Mouse (Mus musculus) liver, embryonic 11.5 days (tissue): ENCODE results near the gene Lrriq3. TPM values are rescaled to one million over a fixed set of nuclear protein-coding genes. Genes with fewer than 3 reads are reported as not detected.

Source experiments
- ATAC-seq: fragments of 200-750 bp; cut with Nextera tagmentation; replicated peaks from 2 replicates; pipeline ENCODE4 v1.8.0; 2017; ENCODE audit warnings: moderate number of reproducible peaks, mild to moderate bottlenecking, moderate TSS enrichment, moderate library complexity; ENCODE audit not compliant: low FRiP score
- DNase-seq: peaks from one replicate; pipeline ENCODE4 v3.0.0-alpha.2; 2017; ENCODE audit warnings: low spot score
- H3K27ac ChIP-seq: fragments of 300-500 bp; sonication (generic); 2 replicates; pipeline ENCODE4 v1.5.1; 2014; ENCODE audit warnings: mild to moderate bottlenecking, low read depth, low read length, control low read depth
- H3K27me3 ChIP-seq: fragments of 300-500 bp; sonication (generic); replicated peaks from 2 replicates; pipeline ENCODE4 v1.6.1; 2014; ENCODE audit warnings: low read length, mixed read lengths; ENCODE audit not compliant: control insufficient read depth, insufficient read depth
- H3K36me3 ChIP-seq: fragments of 300-500 bp; sonication (generic); 2 replicates; pipeline ENCODE4 v1.6.1; 2014; ENCODE audit warnings: mild to moderate bottlenecking, low read length, moderate library complexity, mixed read lengths; ENCODE audit not compliant: control insufficient read depth, insufficient read depth
- H3K4me1 ChIP-seq: fragments of 300-500 bp; sonication (generic); replicated peaks from 2 replicates; pipeline ENCODE4 v1.6.1; 2014; ENCODE audit warnings: low read length, mixed read lengths; ENCODE audit not compliant: control insufficient read depth, insufficient read depth
- H3K4me2 ChIP-seq: fragments of 300-500 bp; sonication (generic); 2 replicates; pipeline ENCODE4 v1.6.1; 2014; ENCODE audit warnings: mild to moderate bottlenecking, control low read depth, moderate library complexity
- H3K4me3 ChIP-seq: fragments of 300-500 bp; sonication (generic); 2 replicates; pipeline ENCODE4 v1.5.1; 2014; ENCODE audit warnings: low read depth, low read length, control low read depth
- H3K9ac ChIP-seq: fragments of 300-500 bp; sonication (generic); 2 replicates; pipeline ENCODE4 v1.6.1; 2014; ENCODE audit warnings: low read depth, low read length, control low read depth
- H3K9me3 ChIP-seq: fragments of 300-500 bp; sonication (generic); 2 replicates; pipeline ENCODE4 v1.6.1; 2016; ENCODE audit warnings: low read length, inconsistent platforms, mixed read lengths; ENCODE audit not compliant: control insufficient read depth
- WGBS: fragments of 180-500 bp; shearing (Covaris S2); extraction: QIAGEN DNeasy Blood & Tissue Kit; methylation state at CpG from one replicate; pipeline ENCODE4 v1.1.7; 2014; 5-methylcytosine and 5-hydroxymethylcytosine counted together
- polyA plus RNA-seq: library from polyadenylated mRNA; unstranded; fragments of >200 nt; fragmentation: Nextera tagmentation; extraction: Ambion mirVana; gene quantifications from 2 replicates; pipeline ENCODE4 v1.2.1, GENCODE M21; 2014

Lrriq3 gene
- polyA plus RNA-seq, 1 experiment from 2014 or later = 0.30 TPM

GRCm38 (mm10) chr3:155077908-155078307 is 15.3 kb upstream of the Lrriq3 start:
- Histone ChIP-seq H3K4me1 (no peaks in the 10 kb centered on the region), H3K27ac (no peak overlapping the region), H3K9ac (no peak overlapping the region), H3K27me3 (no peaks in the 10 kb centered on the region), H3K4me3 (no peak overlapping the region), H3K4me2 (no peak overlapping the region), H3K36me3 (no peaks in the 10 kb centered on the region), H3K9me3 (no peaks in the 10 kb centered on the region)
- no peak for ATAC-seq
- WGBS = 71% methylated on average over 4 of the region's 4 CpGs
- no peak for DNase-seq

DNA sequence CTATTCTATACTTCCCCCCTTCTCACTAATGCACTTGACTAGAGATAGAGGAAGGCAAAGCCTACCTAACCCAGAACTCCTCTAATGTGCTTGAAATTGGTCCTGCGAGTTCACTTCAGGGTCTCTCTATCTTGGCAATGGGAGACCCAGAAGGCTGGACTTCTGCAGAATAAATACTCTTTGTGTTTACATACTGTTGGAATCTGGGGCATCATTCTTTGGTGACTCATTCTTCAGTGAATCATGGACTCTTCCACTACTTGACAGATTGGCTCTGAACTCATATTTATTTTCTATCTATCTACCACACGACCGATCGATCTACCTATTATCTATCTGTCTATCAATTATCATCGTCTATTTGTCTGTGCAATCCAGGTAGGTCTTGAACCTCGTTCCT is 1.2 kb upstream of the Lrriq3 start:
- Histone ChIP-seq H3K36me3 (peaks cover 4% of the 10 kb centered on the region; the same call in 1 of the 2 replicates), H3K27me3 (no peaks in the 10 kb centered on the region), H3K4me2 (peak overlapping the region; percentile 75), H3K9ac (no peak overlapping the region), H3K4me1 (no peaks in the 10 kb centered on the region), H3K27ac (no peak overlapping the region), H3K9me3 (no peaks in the 10 kb centered on the region), H3K4me3 (peak overlapping the region; percentile 73; the same call in 1 of the 2 replicates)
- 89% methylated on average over 6 of the region's 6 CpGs for WGBS
- no peak for DNase-seq
- ATAC-seq = no peak

DNA sequence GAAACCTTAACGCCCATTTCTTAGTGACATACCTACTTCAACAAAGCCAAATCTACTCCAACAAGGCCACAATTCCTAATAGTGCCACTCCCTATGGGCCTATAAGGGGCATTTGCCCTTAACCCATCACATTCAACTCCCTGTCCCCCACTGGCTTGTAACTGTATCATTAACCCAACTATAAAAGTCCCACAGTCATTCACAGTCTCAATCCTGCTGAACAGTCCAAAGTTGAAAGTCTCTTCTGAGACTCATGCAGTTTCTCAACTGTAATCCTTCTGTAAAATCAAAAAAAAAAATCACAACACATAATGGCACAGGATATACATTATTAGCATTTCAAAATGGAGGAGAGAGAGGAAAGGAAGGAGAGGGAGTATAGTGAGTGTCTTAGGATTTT is 6.0 kb downstream of the Lrriq3 start:
- Histone ChIP-seq H3K27me3 (no peaks in the 10 kb centered on the region), H3K9me3 (no peaks in the 10 kb centered on the region), H3K27ac (no peak overlapping the region), H3K4me2 (no peak overlapping the region), H3K36me3 (no peaks in the 10 kb centered on the region), H3K9ac (no peak overlapping the region), H3K4me1 (no peaks in the 10 kb centered on the region), H3K4me3 (no peak overlapping the region)
- DNase-seq (no peak), ATAC-seq (no peak)
- WGBS = 88% methylated on average over 1 of the region's 1 CpGs

GRCm38 (mm10) chr3:155105957-155106356 is 12.7 kb downstream of the Lrriq3 start:
- no peak for DNase-seq
- H3K4me2 ChIP-seq = no peak overlapping the region
- no peaks in the 10 kb centered on the region for H3K27me3 ChIP-seq
- H3K9ac ChIP-seq = no peak overlapping the region
- no peaks in the 10 kb centered on the region for H3K36me3 ChIP-seq
- 60% methylated on average over 1 of the region's 1 CpGs for WGBS
- ATAC-seq = no peak
- H3K9me3 ChIP-seq = no peaks in the 10 kb centered on the region
- H3K4me1 ChIP-seq = no peaks in the 10 kb centered on the region
- H3K27ac ChIP-seq = no peak overlapping the region
- no peak overlapping the region for H3K4me3 ChIP-seq

- no peak overlapping the region for H3K4me2 ChIP-seq
- WGBS = 80% methylated on average over 5 of the region's 5 CpGs
- H3K4me1 ChIP-seq = no peaks in the 10 kb centered on the region
- H3K36me3 ChIP-seq = no peaks in the 10 kb centered on the region
- H3K9me3 ChIP-seq = no peaks in the 10 kb centered on the region
- no peak overlapping the region for H3K9ac ChIP-seq
- ATAC-seq (no peak), DNase-seq (no peak)
- H3K4me3 ChIP-seq = no peak overlapping the region
- no peak overlapping the region for H3K27ac ChIP-seq
- no peaks in the 10 kb centered on the region for H3K27me3 ChIP-seq
These were observed 44.5 kb downstream of the Lrriq3 start for GRCm38 (mm10) chr3:155137737-155138136.

DNA sequence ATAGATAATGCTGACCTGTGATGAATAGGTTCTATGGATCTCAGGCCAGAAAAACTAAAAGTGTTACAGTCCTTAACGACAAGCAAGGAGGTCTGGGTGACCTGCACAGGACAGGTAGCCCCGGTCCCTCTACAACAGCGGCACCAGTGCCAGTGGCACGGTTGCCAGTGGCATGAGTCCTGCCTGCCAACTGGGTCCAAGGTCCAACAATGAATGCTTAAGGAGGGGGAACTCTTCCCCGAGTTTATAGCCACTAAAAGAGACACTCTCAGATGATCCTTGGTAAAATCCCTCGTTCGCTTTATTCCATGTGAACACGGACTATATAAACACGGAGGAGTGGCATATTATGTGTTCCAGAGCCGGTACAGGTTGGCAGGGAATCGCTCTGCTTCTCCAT is 47.8 kb downstream of the Lrriq3 start:
- no peak overlapping the region for H3K9ac ChIP-seq
- H3K36me3 ChIP-seq = no peaks in the 10 kb centered on the region
- ATAC-seq = no peak
- H3K9me3 ChIP-seq = no peaks in the 10 kb centered on the region
- no peak for DNase-seq
- no peak overlapping the region for H3K4me2 ChIP-seq
- no peaks in the 10 kb centered on the region for H3K27me3 ChIP-seq
- 82% methylated on average over 11 of the region's 11 CpGs for WGBS
- no peak overlapping the region for H3K27ac ChIP-seq
- H3K4me1 ChIP-seq = no peaks in the 10 kb centered on the region
- H3K4me3 ChIP-seq = no peak overlapping the region

DNA sequence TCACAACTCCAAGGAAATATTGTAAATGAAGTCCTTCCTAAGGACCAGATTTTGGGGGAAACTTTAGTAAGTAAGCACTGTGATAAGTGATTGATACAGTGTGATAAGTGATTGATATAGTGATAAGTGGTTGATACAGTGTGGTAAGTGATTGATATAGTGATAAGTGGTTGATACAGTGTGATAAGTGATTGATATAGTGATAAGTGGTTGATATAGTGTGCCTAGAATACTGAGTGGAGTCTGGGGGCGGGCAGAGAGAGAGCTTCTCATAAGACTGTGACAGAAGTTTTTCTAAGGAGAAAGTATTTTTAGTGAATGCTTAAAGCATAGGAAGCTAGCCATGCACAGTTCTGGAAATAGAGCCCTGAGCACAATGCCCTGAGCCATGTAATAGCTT is 51.1 kb downstream of the Lrriq3 start:
- ATAC-seq (no peak), DNase-seq (no peak)
- no peaks in the 10 kb centered on the region for H3K27me3 ChIP-seq
- no peaks in the 10 kb centered on the region for H3K9me3 ChIP-seq
- no peak overlapping the region for H3K4me2 ChIP-seq
- H3K27ac ChIP-seq = no peak overlapping the region
- no peaks in the 10 kb centered on the region for H3K36me3 ChIP-seq
- H3K4me3 ChIP-seq = no peak overlapping the region
- 72% methylated on average over 1 of the region's 1 CpGs for WGBS
- no peak overlapping the region for H3K9ac ChIP-seq
- H3K4me1 ChIP-seq = no peaks in the 10 kb centered on the region

GRCm38 (mm10) chr3:155161842-155162241 is 68.6 kb downstream of the Lrriq3 start:
- ATAC-seq (no peak), DNase-seq (no peak)
- Histone ChIP-seq H3K4me1 (no peaks in the 10 kb centered on the region), H3K9me3 (no peaks in the 10 kb centered on the region), H3K4me2 (no peak overlapping the region), H3K4me3 (no peak overlapping the region), H3K36me3 (no peaks in the 10 kb centered on the region), H3K27me3 (no peaks in the 10 kb centered on the region), H3K9ac (no peak overlapping the region), H3K27ac (no peak overlapping the region)

GRCm38 (mm10) chr3:155180303-155180902 is 87.2 kb downstream of the Lrriq3 start:
- 58% methylated on average over 3 of the region's 3 CpGs for WGBS

More at GRCm38 (mm10) chr3:155180303-155180902, 87.2 kb downstream of the Lrriq3 start:
- H3K4me2 ChIP-seq = no peak overlapping the region
- no peak overlapping the region for H3K9ac ChIP-seq
- no peak for DNase-seq
- no peaks in the 10 kb centered on the region for H3K4me1 ChIP-seq
- no peak overlapping the region for H3K4me3 ChIP-seq
- H3K27me3 ChIP-seq = no peaks in the 10 kb centered on the region
- no peak for ATAC-seq
- no peak overlapping the region for H3K27ac ChIP-seq
- H3K36me3 ChIP-seq = no peaks in the 10 kb centered on the region
- H3K9me3 ChIP-seq = no peaks in the 10 kb centered on the region
